Mouse (Mus musculus): ENCODE data around the gene Pnpla8. TPM values are rescaled to one million over a fixed set of nuclear protein-coding genes. Genes with fewer than 3 reads are reported as not detected.

The Pnpla8 gene
- polyA plus RNA-seq, 1 experiment from 2014 or later, result 153 TPM

DNA sequence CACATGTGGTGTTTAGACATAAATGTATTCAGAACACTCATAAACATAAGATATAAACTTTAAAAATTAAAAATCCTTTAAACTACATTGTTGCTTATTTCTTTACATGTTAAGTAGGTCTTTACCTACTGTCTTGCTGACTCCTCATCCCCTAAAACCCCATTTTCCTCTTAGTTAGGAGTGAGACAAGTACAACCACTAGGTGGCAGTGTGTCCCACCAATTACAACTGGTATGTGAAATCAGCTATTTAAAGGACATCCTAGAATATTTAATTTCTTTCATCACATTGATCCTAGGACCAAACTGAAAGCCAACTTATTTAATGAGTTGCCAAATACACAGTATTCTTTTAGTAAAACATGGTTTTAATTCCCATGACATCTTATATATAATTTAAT lies 71.1 kb downstream of the Pnpla8 start:
- H3K4me3 ChIP-seq (ENCODE audit: low read depth, low read length), result no peak overlapping the region
- no peak overlapping the region for H3K4me2 ChIP-seq (ENCODE audit: low read length)
- H3K27ac ChIP-seq (ENCODE audit: low read length), result no peak overlapping the region
- H3K9ac ChIP-seq (ENCODE audit: low read depth, low read length), result no peak overlapping the region
- no peaks in the 10 kb centered on the region for H3K27me3 ChIP-seq (ENCODE audit: control insufficient read depth, insufficient read depth, low read depth, low read length)
- H3K36me3 ChIP-seq (ENCODE audit: control insufficient read depth, insufficient read depth, low read length), result peaks cover 7% of the 10 kb centered on the region; the same call in 1 of the 2 replicates
- no peaks in the 10 kb centered on the region for H3K9me3 ChIP-seq (replicated peaks; ENCODE audit: control insufficient read depth, low read length, poor library complexity, severe bottlenecking)
- ATAC-seq, result no peak; the same call in 1 of the 2 replicates
- H3K4me1 ChIP-seq (ENCODE audit: control insufficient read depth, insufficient read depth, low read length), result no peaks in the 10 kb centered on the region

DNA sequence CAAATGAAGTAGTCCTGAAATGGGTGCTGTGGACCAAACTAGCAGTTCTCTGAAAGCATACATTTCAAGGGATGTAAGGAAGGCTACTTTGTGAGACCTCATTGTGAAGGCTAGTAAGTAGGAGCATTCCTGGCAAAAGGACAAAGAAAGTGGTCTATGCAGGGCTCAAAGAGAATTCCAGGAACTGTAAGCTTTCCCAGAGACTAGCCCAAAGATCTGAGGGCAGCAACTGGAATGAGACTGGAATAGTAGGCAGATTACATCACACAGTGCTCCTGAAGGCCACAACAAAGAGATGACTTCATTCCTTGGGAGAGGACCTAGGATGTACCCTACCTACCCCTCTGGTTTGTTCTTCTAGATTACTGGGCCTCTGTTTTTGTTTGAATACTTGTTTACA lies 79.6 kb downstream of the Pnpla8 start:
- peaks cover 13% of the 10 kb centered on the region; the same call in 1 of the 2 replicates for H3K36me3 ChIP-seq (ENCODE audit: control insufficient read depth, insufficient read depth, low read length)
- ATAC-seq, result no peak

DNA sequence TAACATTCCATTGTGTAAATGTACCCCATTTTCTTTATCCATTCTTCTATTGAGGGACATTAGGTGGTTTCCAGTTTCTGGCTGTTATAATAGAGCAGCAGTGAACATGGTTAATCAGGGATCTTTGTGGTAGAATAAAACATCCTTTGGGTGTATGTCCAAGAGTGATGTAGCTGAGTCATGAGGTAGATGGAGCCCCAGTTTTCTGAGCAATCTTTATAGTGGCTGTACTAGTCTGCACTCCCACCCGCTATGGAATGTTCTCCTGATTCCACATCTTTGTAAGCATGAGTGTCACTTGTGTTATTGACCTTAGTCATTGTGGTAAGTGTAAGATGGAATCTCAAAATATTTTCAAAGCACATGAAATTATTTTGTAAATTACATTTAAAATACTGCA lies 82.8 kb downstream of the Pnpla8 start:
- H3K27me3 ChIP-seq (ENCODE audit: control insufficient read depth, insufficient read depth, low read depth, low read length), result no peaks in the 10 kb centered on the region
- no peak overlapping the region for H3K9ac ChIP-seq (ENCODE audit: low read depth, low read length)
- H3K9me3 ChIP-seq (replicated peaks; ENCODE audit: control insufficient read depth, low read length, poor library complexity, severe bottlenecking), result no peaks in the 10 kb centered on the region
- no peaks in the 10 kb centered on the region for H3K4me1 ChIP-seq (ENCODE audit: control insufficient read depth, insufficient read depth, low read length)
- no peak overlapping the region for H3K27ac ChIP-seq (ENCODE audit: low read length)
- peaks cover 16% of the 10 kb centered on the region for H3K36me3 ChIP-seq (ENCODE audit: control insufficient read depth, insufficient read depth, low read length)
- no peak overlapping the region for H3K4me3 ChIP-seq (ENCODE audit: low read depth, low read length)
- no peak overlapping the region for H3K4me2 ChIP-seq (ENCODE audit: low read length)
- no peak for ATAC-seq
- 94% methylated on average over 1 of the region's 1 CpGs for WGBS

More for the DNA sequence above, 79.6 kb downstream of the Pnpla8 start:
- no peak overlapping the region for H3K4me2 ChIP-seq (ENCODE audit: low read length)
- no peaks in the 10 kb centered on the region for H3K4me1 ChIP-seq (ENCODE audit: control insufficient read depth, insufficient read depth, low read length)
- H3K9ac ChIP-seq (ENCODE audit: low read depth, low read length), result no peak overlapping the region
- H3K27ac ChIP-seq (ENCODE audit: low read length), result no peak overlapping the region
- no peak overlapping the region for H3K4me3 ChIP-seq (ENCODE audit: low read depth, low read length)
- no peaks in the 10 kb centered on the region for H3K9me3 ChIP-seq (replicated peaks; ENCODE audit: control insufficient read depth, low read length, poor library complexity, severe bottlenecking)
- H3K27me3 ChIP-seq (ENCODE audit: control insufficient read depth, insufficient read depth, low read depth, low read length), result no peaks in the 10 kb centered on the region

DNA sequence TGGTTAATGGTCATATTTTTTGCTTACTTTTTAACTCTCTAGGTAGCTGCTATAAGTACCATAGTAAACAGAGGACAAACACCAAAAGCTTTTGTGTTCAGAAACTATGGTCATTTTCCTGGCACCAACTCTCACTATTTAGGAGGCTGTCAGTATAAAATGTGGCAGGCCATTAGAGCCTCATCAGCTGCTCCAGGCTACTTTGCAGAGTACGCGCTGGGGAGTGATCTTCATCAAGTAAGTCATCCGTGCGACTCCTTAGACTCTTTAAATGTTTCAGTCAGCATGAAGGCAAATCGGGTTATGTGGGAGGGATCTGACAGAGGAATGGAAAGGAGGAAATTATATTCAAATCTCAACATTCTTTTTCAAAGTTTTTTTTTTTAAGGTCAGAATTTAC lies 83.7 kb downstream of the Pnpla8 start:
- H3K27ac ChIP-seq (ENCODE audit: low read length), result no peak overlapping the region
- no peak overlapping the region for H3K4me3 ChIP-seq (ENCODE audit: low read depth, low read length)
- no peaks in the 10 kb centered on the region for H3K27me3 ChIP-seq (ENCODE audit: control insufficient read depth, insufficient read depth, low read depth, low read length)
- WGBS, result 80% methylated on average over 5 of the region's 5 CpGs
- no peak for ATAC-seq
- no peak overlapping the region for H3K4me2 ChIP-seq (ENCODE audit: low read length)
- no peak overlapping the region for H3K9ac ChIP-seq (ENCODE audit: low read depth, low read length)
- H3K9me3 ChIP-seq (replicated peaks; ENCODE audit: control insufficient read depth, low read length, poor library complexity, severe bottlenecking), result no peaks in the 10 kb centered on the region
- peaks cover 18% of the 10 kb centered on the region for H3K36me3 ChIP-seq (ENCODE audit: control insufficient read depth, insufficient read depth, low read length)
- no peaks in the 10 kb centered on the region for H3K4me1 ChIP-seq (ENCODE audit: control insufficient read depth, insufficient read depth, low read length)

DNA sequence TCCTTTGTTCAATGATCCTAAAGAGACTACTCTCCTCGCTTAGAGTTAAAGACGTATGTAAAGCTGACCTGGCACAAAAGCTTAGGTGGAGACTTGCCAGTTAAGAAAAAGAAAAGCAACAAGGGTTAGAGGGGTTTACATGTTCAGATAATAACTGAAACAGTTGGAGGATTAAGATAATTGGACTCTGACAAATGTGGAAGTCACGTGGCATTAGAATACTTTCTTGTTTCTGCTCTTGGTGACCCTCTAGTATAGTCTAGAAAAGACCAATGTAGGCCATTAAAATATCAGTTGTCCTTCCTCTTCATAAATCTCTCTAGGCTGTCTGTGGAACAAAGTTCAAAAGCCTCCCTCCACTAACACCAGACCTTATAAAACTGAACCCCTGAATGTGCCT lies 87.1 kb downstream of the Pnpla8 start:
- Histone ChIP-seq H3K9me3 (replicated peaks; ENCODE audit: control insufficient read depth, low read length, poor library complexity, severe bottlenecking) (no peaks in the 10 kb centered on the region), H3K36me3 (ENCODE audit: control insufficient read depth, insufficient read depth, low read length) (peaks cover 17% of the 10 kb centered on the region), H3K4me3 (ENCODE audit: low read depth, low read length) (no peak overlapping the region), H3K27me3 (ENCODE audit: control insufficient read depth, insufficient read depth, low read depth, low read length) (no peaks in the 10 kb centered on the region), H3K27ac (ENCODE audit: low read length) (no peak overlapping the region), H3K4me2 (ENCODE audit: low read length) (no peak overlapping the region), H3K9ac (ENCODE audit: low read depth, low read length) (no peak overlapping the region), H3K4me1 (ENCODE audit: control insufficient read depth, insufficient read depth, low read length) (no peaks in the 10 kb centered on the region)
- 85% methylated on average over 3 of the region's 3 CpGs for WGBS
- no peak for ATAC-seq

DNA sequence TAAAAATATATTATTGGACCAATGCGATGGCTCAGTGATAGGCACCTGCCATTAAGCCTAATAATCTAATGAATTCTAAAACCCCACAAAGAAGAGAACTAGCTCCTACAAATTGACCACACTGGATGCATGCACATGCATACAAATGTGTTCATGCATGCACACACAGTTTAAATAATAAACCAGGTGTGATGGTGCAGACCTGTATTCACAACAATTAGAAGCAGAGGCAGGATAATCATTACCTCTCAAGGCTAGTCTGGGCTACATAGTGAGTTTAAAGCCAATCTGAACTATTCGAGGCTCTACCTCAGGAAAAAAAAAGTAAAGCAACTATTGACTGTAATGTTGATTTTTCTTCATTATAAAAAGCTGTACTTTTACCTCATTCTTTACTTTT lies 94.0 kb downstream of the Pnpla8 start:
- Histone ChIP-seq H3K27me3 (ENCODE audit: control insufficient read depth, insufficient read depth, low read depth, low read length) (no peaks in the 10 kb centered on the region), H3K9me3 (replicated peaks; ENCODE audit: control insufficient read depth, low read length, poor library complexity, severe bottlenecking) (no peaks in the 10 kb centered on the region), H3K4me3 (ENCODE audit: low read depth, low read length) (no peak overlapping the region), H3K9ac (ENCODE audit: low read depth, low read length) (no peak overlapping the region), H3K27ac (ENCODE audit: low read length) (no peak overlapping the region), H3K36me3 (ENCODE audit: control insufficient read depth, insufficient read depth, low read length) (peaks cover 8% of the 10 kb centered on the region; the same call in 1 of the 2 replicates), H3K4me2 (ENCODE audit: low read length) (no peak overlapping the region), H3K4me1 (ENCODE audit: control insufficient read depth, insufficient read depth, low read length) (no peaks in the 10 kb centered on the region)
- 93% methylated on average over 2 of the region's 2 CpGs for WGBS
- ATAC-seq, result no peak

DNA sequence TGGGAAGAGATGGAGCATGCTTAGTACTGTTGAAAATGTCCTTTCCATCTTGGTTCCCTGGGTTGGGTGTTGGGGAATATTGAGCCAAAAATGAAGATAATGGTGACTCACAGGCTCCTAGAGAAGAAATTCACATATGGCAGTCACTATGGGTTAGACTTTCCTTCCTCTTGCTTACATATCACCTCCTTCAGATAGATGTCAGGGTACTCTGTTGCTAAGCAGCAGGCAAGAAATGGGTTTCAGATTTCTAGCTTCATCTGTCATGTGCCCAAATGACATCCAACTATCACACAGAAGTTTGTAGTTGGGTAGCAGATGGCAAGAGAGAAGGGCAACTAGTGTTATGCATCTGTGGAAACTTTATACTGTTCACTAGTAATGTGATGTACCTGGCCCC lies 103.9 kb downstream of the Pnpla8 start:
- H3K4me3 ChIP-seq (ENCODE audit: low read depth, low read length), result no peak overlapping the region
- H3K36me3 ChIP-seq (ENCODE audit: control insufficient read depth, insufficient read depth, low read length), result peaks cover 4% of the 10 kb centered on the region; the same call in 1 of the 2 replicates
- H3K27me3 ChIP-seq (ENCODE audit: control insufficient read depth, insufficient read depth, low read depth, low read length), result no peaks in the 10 kb centered on the region
- no peak for ATAC-seq
- no peaks in the 10 kb centered on the region for H3K4me1 ChIP-seq (ENCODE audit: control insufficient read depth, insufficient read depth, low read length)
- H3K9me3 ChIP-seq (replicated peaks; ENCODE audit: control insufficient read depth, low read length, poor library complexity, severe bottlenecking), result no peaks in the 10 kb centered on the region
- no peak overlapping the region for H3K9ac ChIP-seq (ENCODE audit: low read depth, low read length)
- H3K4me2 ChIP-seq (ENCODE audit: low read length), result no peak overlapping the region
- no peak overlapping the region for H3K27ac ChIP-seq (ENCODE audit: low read length)

DNA sequence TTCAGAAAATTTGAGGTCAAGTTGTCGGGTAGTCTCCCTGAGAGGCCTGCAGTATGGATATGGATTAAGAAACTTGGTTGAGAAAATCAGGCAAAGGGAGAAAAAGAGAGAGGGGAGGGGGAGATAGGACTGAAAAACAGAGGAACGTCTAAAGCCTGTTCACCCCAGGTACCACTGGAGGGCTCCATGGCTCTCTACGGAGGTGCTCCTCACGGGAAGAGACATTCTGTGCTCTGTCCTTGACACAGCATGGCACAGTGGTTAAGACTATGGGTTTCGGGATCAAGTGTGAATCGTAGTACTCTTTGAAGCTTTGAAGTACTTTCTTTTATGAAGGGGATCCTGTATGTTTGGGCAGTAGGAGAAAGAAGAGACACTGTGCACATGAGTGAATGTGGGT lies 106.3 kb downstream of the Pnpla8 start:
- Histone ChIP-seq H3K4me2 (ENCODE audit: low read length) (no peak overlapping the region), H3K36me3 (ENCODE audit: control insufficient read depth, insufficient read depth, low read length) (peaks cover 3% of the 10 kb centered on the region; the same call in 1 of the 2 replicates), H3K27me3 (ENCODE audit: control insufficient read depth, insufficient read depth, low read depth, low read length) (no peaks in the 10 kb centered on the region), H3K9ac (ENCODE audit: low read depth, low read length) (no peak overlapping the region), H3K4me3 (ENCODE audit: low read depth, low read length) (no peak overlapping the region), H3K4me1 (ENCODE audit: control insufficient read depth, insufficient read depth, low read length) (peaks cover 20% of the 10 kb centered on the region), H3K9me3 (replicated peaks; ENCODE audit: control insufficient read depth, low read length, poor library complexity, severe bottlenecking) (no peaks in the 10 kb centered on the region), H3K27ac (ENCODE audit: low read length) (no peak overlapping the region; the same call in 1 of the 2 replicates)
- ATAC-seq, result 0 out of 2 replicates have a peak, but pooled peaks have one; percentile 10
- WGBS, result 21% methylated on average over 6 of the region's 6 CpGs

DNA sequence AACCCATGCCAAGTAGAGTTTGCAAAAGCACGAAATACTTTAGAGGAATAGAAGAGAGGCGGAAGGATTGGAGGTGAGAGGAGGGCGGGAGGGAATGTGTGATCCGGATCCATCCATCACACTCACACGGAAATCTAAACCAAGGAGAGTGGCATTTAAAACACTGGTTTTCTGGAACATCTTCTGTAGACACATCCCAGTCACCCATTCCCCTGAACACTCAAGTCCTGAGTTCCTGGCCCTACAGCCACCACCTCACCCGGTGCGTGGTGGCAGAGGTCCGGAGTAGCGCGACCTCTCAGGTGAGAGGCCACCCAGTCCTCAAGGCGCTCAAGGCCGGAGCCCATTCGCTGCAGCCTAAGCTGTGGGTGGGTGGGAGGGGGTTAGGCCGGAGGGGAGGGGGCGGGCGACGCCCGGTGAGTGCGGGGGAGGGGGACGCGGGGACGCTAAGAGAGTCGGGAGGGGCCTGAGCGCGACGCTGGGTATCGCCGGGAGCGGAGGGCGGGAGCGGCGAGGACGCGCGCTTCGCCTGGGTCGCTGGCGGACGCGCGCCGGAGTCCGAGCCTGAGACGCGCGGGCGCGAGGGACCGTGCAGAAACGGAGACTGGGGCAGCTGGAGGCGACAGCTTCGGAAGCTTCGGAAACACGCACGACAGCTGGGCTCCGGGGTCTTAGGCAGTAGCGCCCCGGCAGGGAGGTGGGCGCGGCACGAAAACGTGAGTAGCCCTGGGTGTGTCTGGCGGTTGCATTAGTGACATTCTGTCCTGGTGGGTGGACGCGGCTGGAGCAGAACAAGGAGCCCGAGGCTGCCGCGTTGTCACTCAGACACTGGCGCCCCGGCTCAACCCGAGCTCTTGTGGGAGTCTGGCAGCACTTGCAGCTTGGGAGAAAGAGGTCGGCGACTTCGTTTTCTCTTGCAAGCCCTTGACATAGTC lies 107.5 kb downstream of the Pnpla8 start, which contains the start of gene Nrcam:
Gene Nrcam, plus strand, starts transcription at position 505 of the 935 bp plus-strand sequence.
- Histone ChIP-seq H3K4me1 (ENCODE audit: control insufficient read depth, insufficient read depth, low read length) (peaks cover 26% of the 10 kb centered on the region), H3K4me3 (ENCODE audit: low read depth, low read length) (peak within 1 kb of the TSS; percentile 91), H3K27me3 (ENCODE audit: control insufficient read depth, insufficient read depth, low read depth, low read length) (no peaks in the 10 kb centered on the region), H3K9me3 (replicated peaks; ENCODE audit: control insufficient read depth, low read length, poor library complexity, severe bottlenecking) (no peaks in the 10 kb centered on the region), H3K36me3 (ENCODE audit: control insufficient read depth, insufficient read depth, low read length) (no peaks in the 10 kb centered on the region), H3K9ac (ENCODE audit: low read depth, low read length) (peak within 1 kb of the TSS; percentile 94), H3K27ac (ENCODE audit: low read length) (peak within 1 kb of the TSS; percentile 94), H3K4me2 (ENCODE audit: low read length) (peak within 1 kb of the TSS; percentile 61)
- WGBS, result 1% methylated on average over 69 of the region's 74 CpGs
- peak; percentile 73 for ATAC-seq
